Mouse (Mus musculus): Measurements from ENCODE around the gene BC016579. TPM values are rescaled to one million over a fixed set of nuclear protein-coding genes. Genes with fewer than 3 reads are reported as not detected.

Gene BC016579
- polyA plus RNA-seq, 1 experiment: not detected

DNA sequence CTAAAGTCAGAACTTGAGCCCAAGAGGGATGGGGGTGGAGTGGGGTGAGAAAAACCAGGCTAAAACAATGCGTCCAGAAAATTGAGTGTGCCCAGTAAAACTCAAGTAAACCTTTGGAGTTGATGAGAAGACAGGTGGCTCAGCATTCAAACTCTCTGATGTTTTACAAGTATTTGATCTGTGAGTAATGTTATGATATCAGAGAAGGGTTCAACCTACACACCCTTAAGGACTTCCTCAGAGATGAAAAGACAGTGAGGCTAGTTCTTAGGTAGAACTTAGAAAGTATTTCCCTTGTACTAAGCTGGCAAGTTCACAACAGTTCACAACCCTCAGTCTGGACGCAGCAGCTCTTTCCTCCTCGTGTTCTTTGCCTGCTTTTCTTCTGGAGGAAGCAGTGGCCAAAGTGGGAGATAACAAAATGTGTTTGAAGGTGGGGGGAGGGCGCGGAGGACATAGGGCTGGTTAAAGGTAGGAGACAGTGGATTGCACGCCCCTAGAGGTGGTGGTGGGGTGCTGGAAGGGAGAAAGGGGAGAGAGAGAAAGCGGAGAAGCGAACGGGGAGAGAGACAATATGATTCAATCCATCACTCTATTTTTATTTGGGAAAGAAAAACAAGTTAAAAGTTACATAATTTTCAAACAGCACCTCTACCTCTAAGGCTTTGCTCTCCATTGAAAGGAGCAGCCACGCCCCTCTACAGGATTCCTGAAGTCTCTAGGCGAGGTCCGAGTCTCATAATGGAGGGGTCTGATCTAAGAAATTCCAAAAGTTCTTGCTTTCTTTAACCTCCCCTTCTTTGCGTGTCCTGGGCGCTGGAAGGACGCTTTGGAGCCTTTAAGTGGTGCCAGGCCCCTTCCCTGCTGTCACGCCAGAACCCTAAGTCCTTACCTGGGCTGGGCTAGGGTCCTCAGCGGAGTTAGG lies 597 bp downstream of the BC016579 start:
- Histone ChIP-seq H3K79me3 (ENCODE audit: low read depth) (no peaks in the 10 kb centered on the region), H3K36me3 (ENCODE audit: control insufficient read depth, insufficient read depth) (no peaks in the 10 kb centered on the region), H3K27me3 (ENCODE audit: control insufficient read depth, insufficient read depth, insufficient read length) (no peaks in the 10 kb centered on the region), H3K4me3 (ENCODE audit: insufficient read depth, poor library complexity, severe bottlenecking) (no peak overlapping the region), H3K79me2 (ENCODE audit: control insufficient read depth, insufficient read depth) (no peaks in the 10 kb centered on the region), H3ac (ENCODE audit: control insufficient read depth, insufficient read length, low read depth) (no peak overlapping the region)
- TF ChIP-seq FOSL1 (IDR thresholded peaks at IDR 0.05; ENCODE audit: insufficient read depth, low read length, poor library complexity, severe bottlenecking) (no peak), CEBPB (IDR thresholded peaks at IDR 0.05; ENCODE audit: low read depth) (no peak), MYOG (IDR thresholded peaks at IDR 0.05; ENCODE audit: control insufficient read depth, extremely low read depth, insufficient read length) (no peak), CTCF (IDR thresholded peaks at IDR 0.05; ENCODE audit: control insufficient read depth, insufficient read depth, insufficient read length) (no peak), USF1 (IDR thresholded peaks at IDR 0.05; ENCODE audit: low read depth) (no peak), MAX (IDR thresholded peaks at IDR 0.05) (no peak)

GRCm38 (mm10) chr16:45651497-45651896 lies 2.4 kb downstream of the BC016579 start:
- Histone ChIP-seq H3K27me3 (ENCODE audit: control insufficient read depth, insufficient read depth, insufficient read length) (no peaks in the 10 kb centered on the region), H3ac (ENCODE audit: control insufficient read depth, insufficient read length, low read depth) (no peak overlapping the region), H3K79me2 (ENCODE audit: control insufficient read depth, insufficient read depth) (no peaks in the 10 kb centered on the region), H3K79me3 (ENCODE audit: low read depth) (no peaks in the 10 kb centered on the region), H3K36me3 (ENCODE audit: control insufficient read depth, insufficient read depth) (no peaks in the 10 kb centered on the region), H3K4me3 (ENCODE audit: insufficient read depth, poor library complexity, severe bottlenecking) (no peak overlapping the region)
- TF ChIP-seq CEBPB (IDR thresholded peaks at IDR 0.05; ENCODE audit: low read depth) (no peak), MYOD1 (IDR thresholded peaks at IDR 0.05; ENCODE audit: control insufficient read depth, insufficient read length, low read depth) (no peak), CTCF (IDR thresholded peaks at IDR 0.05; ENCODE audit: control insufficient read depth, insufficient read depth, insufficient read length) (no peak), FOSL1 (IDR thresholded peaks at IDR 0.05; ENCODE audit: insufficient read depth, low read length, poor library complexity, severe bottlenecking) (no peak), MAX (IDR thresholded peaks at IDR 0.05) (no peak), MYOG (IDR thresholded peaks at IDR 0.05; ENCODE audit: control insufficient read depth, extremely low read depth, insufficient read length) (no peak), USF1 (IDR thresholded peaks at IDR 0.05; ENCODE audit: low read depth) (no peak)

GRCm38 (mm10) chr16:45644380-45644779 lies 9.5 kb downstream of the BC016579 start:
- H3K79me2 ChIP-seq (ENCODE audit: control insufficient read depth, insufficient read depth): no peaks in the 10 kb centered on the region
- TF ChIP-seq USF1 (IDR thresholded peaks at IDR 0.05; ENCODE audit: low read depth) (no peak), MYOD1 (IDR thresholded peaks at IDR 0.05; ENCODE audit: control insufficient read depth, insufficient read length, low read depth) (peak; percentile 80), MYOG (IDR thresholded peaks at IDR 0.05; ENCODE audit: control insufficient read depth, extremely low read depth, insufficient read length) (no peak)
- H3K36me3 ChIP-seq (ENCODE audit: control insufficient read depth, insufficient read depth): no peaks in the 10 kb centered on the region

GRCm38 (mm10) chr16:45643944-45644343 lies 9.9 kb downstream of the BC016579 start:
- no peaks in the 10 kb centered on the region for H3K36me3 ChIP-seq (ENCODE audit: control insufficient read depth, insufficient read depth)
- no peaks in the 10 kb centered on the region for H3K79me2 ChIP-seq (ENCODE audit: control insufficient read depth, insufficient read depth)
- TF ChIP-seq MYOD1 (IDR thresholded peaks at IDR 0.05; ENCODE audit: control insufficient read depth, insufficient read length, low read depth) (no peak), FOSL1 (IDR thresholded peaks at IDR 0.05; ENCODE audit: insufficient read depth, low read length, poor library complexity, severe bottlenecking) (no peak), MAX (IDR thresholded peaks at IDR 0.05) (no peak), CTCF (IDR thresholded peaks at IDR 0.05; ENCODE audit: control insufficient read depth, insufficient read depth, insufficient read length) (no peak)
- no peaks in the 10 kb centered on the region for H3K27me3 ChIP-seq (ENCODE audit: control insufficient read depth, insufficient read depth, insufficient read length)
- no peaks in the 10 kb centered on the region for H3K79me3 ChIP-seq (ENCODE audit: low read depth)
- no peak overlapping the region for H3K4me3 ChIP-seq (ENCODE audit: insufficient read depth, poor library complexity, severe bottlenecking)
- no peak overlapping the region for H3ac ChIP-seq (ENCODE audit: control insufficient read depth, insufficient read length, low read depth)

More at GRCm38 (mm10) chr16:45644380-45644779, 9.5 kb downstream of the BC016579 start:
- no peak overlapping the region for H3ac ChIP-seq (ENCODE audit: control insufficient read depth, insufficient read length, low read depth)
- H3K27me3 ChIP-seq (ENCODE audit: control insufficient read depth, insufficient read depth, insufficient read length): no peaks in the 10 kb centered on the region
- no peaks in the 10 kb centered on the region for H3K79me3 ChIP-seq (ENCODE audit: low read depth)
- no peak overlapping the region for H3K4me3 ChIP-seq (ENCODE audit: insufficient read depth, poor library complexity, severe bottlenecking)

- Histone ChIP-seq H3ac (ENCODE audit: control insufficient read depth, insufficient read length, low read depth) (no peak overlapping the region), H3K79me2 (ENCODE audit: control insufficient read depth, insufficient read depth) (no peaks in the 10 kb centered on the region), H3K36me3 (ENCODE audit: control insufficient read depth, insufficient read depth) (no peaks in the 10 kb centered on the region), H3K27me3 (ENCODE audit: control insufficient read depth, insufficient read depth, insufficient read length) (no peaks in the 10 kb centered on the region), H3K4me3 (ENCODE audit: insufficient read depth, poor library complexity, severe bottlenecking) (no peak overlapping the region), H3K79me3 (ENCODE audit: low read depth) (no peaks in the 10 kb centered on the region)
- no peak for TF ChIP-seq CTCF (IDR thresholded peaks at IDR 0.05; ENCODE audit: control insufficient read depth, insufficient read depth, insufficient read length)
- TF ChIP-seq CEBPB (IDR thresholded peaks at IDR 0.05; ENCODE audit: low read depth): no peak
- TF ChIP-seq MYOG (IDR thresholded peaks at IDR 0.05; ENCODE audit: control insufficient read depth, extremely low read depth, insufficient read length): no peak
- no peak for TF ChIP-seq MYOD1 (IDR thresholded peaks at IDR 0.05; ENCODE audit: control insufficient read depth, insufficient read length, low read depth)
- no peak for TF ChIP-seq MAX (IDR thresholded peaks at IDR 0.05)
- TF ChIP-seq FOSL1 (IDR thresholded peaks at IDR 0.05; ENCODE audit: insufficient read depth, low read length, poor library complexity, severe bottlenecking): no peak
- no peak for TF ChIP-seq USF1 (IDR thresholded peaks at IDR 0.05; ENCODE audit: low read depth)
These were observed 12.6 kb downstream of the BC016579 start for GRCm38 (mm10) chr16:45641301-45641700.

All from C2C12 (cell line).